Mouse (Mus musculus): ENCODE results near the gene Zfp787.

Gene Zfp787

DNA sequence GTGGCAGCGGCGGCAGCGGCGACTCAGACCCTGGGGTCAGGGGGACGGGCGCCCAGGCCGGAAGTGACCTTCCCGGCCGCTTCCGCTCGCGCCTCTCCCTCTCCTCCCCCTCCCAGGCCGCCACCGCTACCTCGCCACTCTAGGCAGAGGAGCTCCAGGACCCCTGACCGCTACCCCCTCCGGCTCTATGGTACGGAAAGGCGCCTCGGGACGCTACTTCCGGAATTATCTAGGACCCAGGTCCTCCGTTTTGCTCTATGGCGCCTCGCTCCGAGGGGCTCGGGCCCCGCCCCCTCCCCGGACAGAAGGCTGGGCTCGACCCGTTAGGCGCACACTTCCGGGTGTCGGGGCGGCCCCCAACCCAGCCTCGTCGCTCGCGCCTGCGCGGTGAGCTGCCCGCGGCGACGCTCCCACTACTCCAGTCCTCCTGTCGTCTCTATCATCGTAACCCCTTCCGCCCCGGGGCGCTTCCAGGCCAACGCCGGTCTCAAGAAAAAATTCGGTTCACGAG is at the start of gene Zfp787:
Gene Zfp787, minus strand, starts transcription at position 97 of the 511 bp plus-strand sequence.
- ChIA-PET POLR2A (interaction anchor here (0.6 to 4.5 kb wide), 57 partner anchors 8 to 1454 kb away, joined by 3 to 81 read pairs (median 5); partner anchors contain the start of genes Zfp444 (in 4 of the 4), Zfp78 (in 3 of the 4), Fiz1 (in 1 of the 4) and Gm44973 (in 1 of the 4)), CTCF (interaction anchor here in 3 of 4 experiments (0.7 to 2.6 kb wide), 8 partner anchors 19 to 1344 kb away, joined by 3 to 10 read pairs (median 6); partner anchors contain the start of gene Ube2s (in 1 of the 3))

GRCm38 (mm10) chr7:6204200-6204599 is 48.4 kb upstream of the Zfp787 start:
- ChIA-PET CTCF (interaction anchor here (0.5 to 2.3 kb wide), 9 partner anchors 9 to 85 kb away, joined by 3 to 8 read pairs (median 3); partner anchors contain the start of gene Zfp444 (in 1 of the 4)), POLR2A (interaction anchor here in 3 of 4 experiments (0.5 to 1.2 kb wide), 5 partner anchors 10 to 1189 kb away, joined by 3 to 5 read pairs (median 3); partner anchors contain the start of gene Fiz1 (in 1 of the 3))

GRCm38 (mm10) chr7:6196790-6197189 is 41.0 kb upstream of the Zfp787 start, which contains the start of gene Galp:
Gene Galp, plus strand, starts transcription at chr7:6197090.
- ChIA-PET CTCF (interaction anchor here (0.6 to 2.6 kb wide), 12 partner anchors 9 to 1147 kb away, joined by 3 to 18 read pairs (median 5); no protein-coding TSS in a partner anchor), POLR2A (interaction anchor here in 3 of 4 experiments (0.7 to 1.7 kb wide), 8 partner anchors 13 to 327 kb away, joined by 3 to 5 read pairs (median 4); partner anchors contain the start of gene Zfp444 (in 1 of the 3))

GRCm38 (mm10) chr7:6195777-6196176 is 40.0 kb upstream of the Zfp787 start:
- ChIA-PET CTCF (interaction anchor here (0.6 to 4.6 kb wide), 23 partner anchors 8 to 235 kb away, joined by 3 to 114 read pairs (median 4); partner anchors contain the start of genes Zfp444 (in 1 of the 4) and Zfp78 (in 1 of the 4)), POLR2A (interaction anchor here in 2 of 4 experiments (0.6 to 1.0 kb wide), 2 partner anchors 63 to 1134 kb away, joined by 4 read pairs; partner anchors contain the start of gene U2af2 (in 1 of the 2))

DNA sequence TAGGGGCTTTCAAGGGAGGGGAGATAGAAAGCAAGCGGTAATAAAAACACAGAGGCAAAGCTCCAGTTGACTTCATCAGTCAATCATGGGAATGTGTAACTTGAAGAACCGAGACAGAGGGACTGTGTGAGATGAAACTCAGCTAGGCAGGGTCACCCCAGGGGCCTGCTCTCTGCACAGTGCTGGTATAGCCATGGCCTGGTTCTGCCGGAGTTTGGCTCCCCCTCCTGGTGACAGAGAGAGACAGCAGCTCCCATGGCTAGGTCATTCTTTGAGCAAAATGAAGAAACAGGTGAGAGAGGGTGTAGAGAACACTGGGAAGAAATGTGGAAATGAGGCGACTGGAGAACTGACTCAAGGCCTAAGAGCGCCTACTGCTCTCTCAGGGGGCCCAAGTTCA is 38.3 kb upstream of the Zfp787 start:
- POLR2A ChIA-PET = interaction anchor here in 3 of 4 experiments (0.5 to 2.4 kb wide), 21 partner anchors 8 to 932 kb away, joined by 3 to 14 read pairs (median 3); partner anchors contain the start of genes Zfp444 (in 1 of the 3) and Zfp78 (in 1 of the 3)
- CTCF ChIA-PET = interaction anchor here (0.5 to 4.6 kb wide), 81 partner anchors 9 to 1328 kb away, joined by 3 to 114 read pairs (median 4); partner anchors contain the start of genes Gm3854 (in 1 of the 4), Zfp28 (in 1 of the 4), Zfp444 (in 1 of the 4) and Zfp787 (in 1 of the 4)

DNA sequence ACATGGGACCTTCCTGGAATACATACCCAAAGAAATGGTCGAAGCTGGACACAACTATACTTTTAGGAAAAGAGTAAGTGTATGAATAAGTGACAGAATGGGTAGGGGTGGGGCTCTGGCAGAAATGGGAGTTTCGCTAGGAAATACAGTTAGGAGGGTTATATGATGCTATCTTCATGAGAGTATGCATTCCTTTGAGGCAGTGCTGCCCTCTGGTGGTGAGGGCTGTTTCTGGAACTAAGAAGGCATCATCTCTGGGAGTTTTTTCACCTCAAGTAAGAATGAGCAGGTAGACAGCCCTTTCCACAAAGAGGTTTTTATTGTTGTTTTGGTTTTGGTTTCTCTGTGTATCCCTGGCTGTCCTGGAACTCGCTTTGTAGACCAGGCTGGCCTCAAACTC is 35.6 kb upstream of the Zfp787 start:
- CTCF ChIA-PET = interaction anchor here in 3 of 4 experiments (0.6 to 4.6 kb wide), 6 partner anchors 22 to 95 kb away, joined by 3 to 114 read pairs (median 10); partner anchors contain the start of gene Zfp667 (in 1 of the 3)
- POLR2A ChIA-PET = interaction anchor here (0.6 to 4.6 kb wide), 7 partner anchors 12 to 67 kb away, joined by 3 to 29 read pairs (median 4); partner anchors contain the start of genes Zfp444 (in 1 of the 4) and Zfp787 (in 1 of the 4)

- POLR2A ChIA-PET = interaction anchor here (0.6 to 4.6 kb wide), 31 partner anchors 8 to 1175 kb away, joined by 3 to 29 read pairs (median 4); partner anchors contain the start of genes Zfp444 (in 3 of the 4), Zfp787 (in 2 of the 4), Fiz1 (in 1 of the 4) and Zfp524 (in 1 of the 4)
- CTCF ChIA-PET = interaction anchor here (0.8 to 4.4 kb wide), 25 partner anchors 9 to 93 kb away, joined by 3 to 46 read pairs (median 4); partner anchors contain the start of gene Zfp444 (in 2 of the 4)
Measured at GRCm38 (mm10) chr7:6189542-6189941, 33.7 kb upstream of the Zfp787 start.

GRCm38 (mm10) chr7:6186756-6187155 is 31.0 kb upstream of the Zfp787 start:
- ChIA-PET CTCF (interaction anchor here in 2 of 4 experiments (0.7 to 4.4 kb wide), 4 partner anchors 11 to 60 kb away, joined by 3 to 33 read pairs (median 7); no protein-coding TSS in a partner anchor), POLR2A (interaction anchor here in 3 of 4 experiments (0.5 to 2.3 kb wide), 12 partner anchors 8 to 60 kb away, joined by 3 to 14 read pairs (median 3); partner anchors contain the start of genes Zfp444 (in 2 of the 3) and Zfp787 (in 1 of the 3))

GRCm38 (mm10) chr7:6186176-6186575 is 30.4 kb upstream of the Zfp787 start:
- CTCF ChIA-PET = interaction anchor here (0.6 to 4.4 kb wide), 6 partner anchors 8 to 140 kb away, joined by 3 to 33 read pairs (median 5); no protein-coding TSS in a partner anchor
- POLR2A ChIA-PET = interaction anchor here in 2 of 4 experiments (1.0 to 2.3 kb wide), 5 partner anchors 8 to 59 kb away, joined by 3 to 14 read pairs (median 4); partner anchors contain the start of gene Zfp444 (in 1 of the 2)

DNA sequence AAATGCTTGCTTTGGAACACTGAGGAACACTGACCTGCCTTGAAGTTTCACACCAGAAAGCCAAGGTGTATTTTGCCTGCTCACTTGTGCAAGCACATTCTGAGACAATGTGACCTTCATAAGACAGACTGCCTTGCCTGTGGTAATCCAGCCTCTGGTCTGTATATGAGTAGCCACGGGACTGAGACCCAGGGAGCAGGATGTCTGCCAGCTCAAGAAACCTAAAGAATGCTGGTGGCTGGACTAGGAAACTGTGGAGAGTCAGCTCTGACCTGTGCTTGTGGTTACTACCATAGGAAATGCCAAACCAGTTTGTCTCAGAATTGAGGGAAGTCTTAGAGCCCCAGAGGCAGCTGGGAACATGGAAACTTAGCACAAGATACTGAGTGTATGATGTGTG is 29.6 kb upstream of the Zfp787 start:
- ChIA-PET CTCF (interaction anchor here (0.6 to 2.5 kb wide), 6 partner anchors 8 to 59 kb away, joined by 3 to 7 read pairs (median 3); no protein-coding TSS in a partner anchor), POLR2A (interaction anchor here in 1 of 4 experiments (1.0 to 3.4 kb wide), 3 partner anchors 8 to 21 kb away, joined by 4 to 32 read pairs (median 5); partner anchors contain the start of gene Zfp444)

DNA sequence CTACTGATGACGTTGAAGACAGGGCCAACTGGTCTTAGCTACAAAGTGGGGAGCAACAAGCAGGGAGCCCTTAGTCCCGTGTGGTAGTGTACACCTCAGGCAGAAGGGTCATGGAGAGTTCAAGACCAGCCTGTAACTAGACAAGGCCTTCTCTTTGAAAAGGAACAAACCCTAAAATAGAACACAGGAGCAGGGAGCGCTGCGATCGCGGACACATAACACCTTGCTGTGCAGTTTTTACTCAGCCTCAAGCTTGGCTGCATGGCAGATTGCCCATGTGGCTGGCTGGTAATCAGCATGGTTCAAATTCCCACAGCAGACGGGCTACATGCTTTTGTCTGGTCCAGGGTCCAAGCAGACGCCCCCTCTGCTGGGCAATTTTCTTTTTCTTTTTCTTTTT is 28.7 kb upstream of the Zfp787 start:
- ChIA-PET CTCF (interaction anchor here in 3 of 4 experiments (0.6 to 2.5 kb wide), 8 partner anchors 10 to 213 kb away, joined by 3 to 7 read pairs (median 4); partner anchors contain the start of gene Zfp444 (in 1 of the 3)), POLR2A (interaction anchor here (0.5 to 3.4 kb wide), 13 partner anchors 10 to 121 kb away, joined by 3 to 32 read pairs (median 5); partner anchors contain the start of genes Zfp444 (in 2 of the 4), Zfp787 (in 2 of the 4) and Galp (in 1 of the 4))

- POLR2A ChIA-PET = interaction anchor here (1.0 to 3.4 kb wide), 15 partner anchors 9 to 75 kb away, joined by 3 to 32 read pairs (median 5); partner anchors contain the start of genes Zfp444 (in 2 of the 4), Zfp787 (in 2 of the 4) and Galp (in 1 of the 4)
- CTCF ChIA-PET = interaction anchor here (0.6 to 2.5 kb wide), 12 partner anchors 9 to 1251 kb away, joined by 3 to 7 read pairs (median 4); partner anchors contain the start of gene Zfp444 (in 1 of the 4)
Measured at GRCm38 (mm10) chr7:6183802-6184201, 28.0 kb upstream of the Zfp787 start.

GRCm38 (mm10) chr7:6182882-6183281 is 27.1 kb upstream of the Zfp787 start:
- CTCF ChIA-PET = interaction anchor here in 3 of 4 experiments (1.1 to 2.5 kb wide), 3 partner anchors 11 to 56 kb away, joined by 4 to 7 read pairs (median 5); no protein-coding TSS in a partner anchor
- POLR2A ChIA-PET = interaction anchor here in 3 of 4 experiments (0.5 to 3.4 kb wide), 10 partner anchors 10 to 1112 kb away, joined by 3 to 32 read pairs (median 4); partner anchors contain the start of genes Zfp444 (in 2 of the 3), Galp (in 1 of the 3) and Zfp787 (in 1 of the 3)

- POLR2A ChIA-PET = interaction anchor here in 3 of 4 experiments (0.6 to 5.0 kb wide), 6 partner anchors 8 to 23 kb away, joined by 3 to 29 read pairs (median 5); partner anchors contain the start of gene Zfp787 (in 1 of the 3)
- CTCF ChIA-PET = interaction anchor here in 3 of 4 experiments (0.6 to 1.8 kb wide), 6 partner anchors 15 to 280 kb away, joined by 4 to 5 read pairs (median 5); no protein-coding TSS in a partner anchor
Measured at GRCm38 (mm10) chr7:6179013-6179412, 23.2 kb upstream of the Zfp787 start.

GRCm38 (mm10) chr7:6174365-6174987 is 18.7 kb upstream of the Zfp787 start:
- CTCF ChIA-PET = interaction anchor here (0.5 to 3.2 kb wide), 21 partner anchors 10 to 1223 kb away, joined by 3 to 25 read pairs (median 4); partner anchors contain the start of genes Zfp667 (in 1 of the 4) and Zfp787 (in 1 of the 4)
- POLR2A ChIA-PET = interaction anchor here (0.6 to 6.2 kb wide), 21 partner anchors 10 to 1249 kb away, joined by 3 to 32 read pairs (median 4); partner anchors contain the start of genes Zfp787 (in 3 of the 4), Ssc5d (in 1 of the 4) and Zfp78 (in 1 of the 4)

- POLR2A ChIA-PET = interaction anchor here in 2 of 4 experiments (0.6 to 6.2 kb wide), 14 partner anchors 10 to 554 kb away, joined by 3 to 32 read pairs (median 5); partner anchors contain the start of genes Zfp787 (in 2 of the 2) and Zfp78 (in 1 of the 2)
- CTCF ChIA-PET = interaction anchor here (0.7 to 3.2 kb wide), 15 partner anchors 13 to 219 kb away, joined by 3 to 25 read pairs (median 4); partner anchors contain the start of genes Zfp667 (in 1 of the 4) and Zfp787 (in 1 of the 4)
Measured at GRCm38 (mm10) chr7:6173872-6174271, 18.1 kb upstream of the Zfp787 start.

Data from embryonic stem cell, embryonic (primary cell).